Mouse (Mus musculus) forebrain, embryonic 16.5 days (tissue): ENCODE measurements around the gene Pnrc2. TPM values are rescaled to one million over a fixed set of nuclear protein-coding genes. Genes with fewer than 3 reads are reported as not detected.

Source experiments
- ATAC-seq: fragments of 200-750 bp; cut with Nextera tagmentation; 2 replicates; pipeline ENCODE4 v1.8.0; 2017; ENCODE audit warnings: mild to moderate bottlenecking, moderate library complexity
- H3K27ac ChIP-seq: fragments of 300-500 bp; sonication (generic); 2 replicates; pipeline ENCODE4 v1.5.1; 2014; ENCODE audit warnings: low read length, control low read depth
- H3K27me3 ChIP-seq: fragments of 300-500 bp; sonication (generic); replicated peaks from 2 replicates; pipeline ENCODE4 v1.6.1; 2014; ENCODE audit warnings: low read length; ENCODE audit not compliant: control insufficient read depth, insufficient read depth
- H3K36me3 ChIP-seq: fragments of 300-500 bp; sonication (generic); 2 replicates; pipeline ENCODE4 v1.6.1; 2014; ENCODE audit not compliant: control insufficient read depth, insufficient read depth
- H3K4me1 ChIP-seq: fragments of 300-500 bp; sonication (generic); replicated peaks from 2 replicates; pipeline ENCODE4 v1.6.1; 2014; ENCODE audit warnings: low read length; ENCODE audit not compliant: control insufficient read depth, insufficient read depth
- H3K4me2 ChIP-seq: fragments of 300-500 bp; sonication (generic); 2 replicates; pipeline ENCODE4 v1.6.1; 2014; ENCODE audit warnings: mild to moderate bottlenecking, low read length, control low read depth
- H3K4me3 ChIP-seq: fragments of 300-500 bp; sonication (generic); replicated peaks from 2 replicates; pipeline ENCODE4 v1.5.1; 2014; ENCODE audit warnings: mild to moderate bottlenecking, low read length, control low read depth
- H3K9ac ChIP-seq: fragments of 300-500 bp; sonication (generic); replicated peaks from 2 replicates; pipeline ENCODE4 v1.6.1; 2014; ENCODE audit warnings: low read depth, low read length, control low read depth
- H3K9me3 ChIP-seq: fragments of 300-500 bp; sonication (generic); 2 replicates; pipeline ENCODE4 v1.6.1; 2016; ENCODE audit warnings: low read length; ENCODE audit not compliant: control insufficient read depth
- WGBS: fragments of 180-500 bp; shearing (Covaris S2); extraction: QIAGEN DNeasy Blood & Tissue Kit; methylation state at CpG from one replicate; pipeline ENCODE4 v1.1.7; 2014; 5-methylcytosine and 5-hydroxymethylcytosine counted together
- polyA plus RNA-seq: library from polyadenylated mRNA; unstranded; fragments of >200 nt; fragmentation: Nextera tagmentation; extraction: Ambion mirVana; gene quantifications from 2 replicates; pipeline ENCODE4 v1.2.1, GENCODE M21; 2015

The Pnrc2 gene
- polyA plus RNA-seq, 1 experiment from 2014 or later, result 120 TPM

GRCm38 (mm10) chr4:135856223-135857091, 17.2 kb downstream of the Pnrc2 start:
- H3K9me3 ChIP-seq, result no peaks in the 10 kb centered on the region
- H3K9ac ChIP-seq, result peak overlapping the region; percentile 90
- H3K4me3 ChIP-seq, result peak overlapping the region; percentile 97
- under 1% methylated on average over 76 of the region's 91 CpGs for WGBS
- H3K36me3 ChIP-seq, result no peaks in the 10 kb centered on the region
- peak overlapping the region; percentile 99 for H3K27ac ChIP-seq
- H3K4me2 ChIP-seq, result peak overlapping the region; percentile 56
- peak; percentile 70 for ATAC-seq
- H3K4me1 ChIP-seq, result peaks cover 34% of the 10 kb centered on the region
- H3K27me3 ChIP-seq, result no peaks in the 10 kb centered on the region

DNA sequence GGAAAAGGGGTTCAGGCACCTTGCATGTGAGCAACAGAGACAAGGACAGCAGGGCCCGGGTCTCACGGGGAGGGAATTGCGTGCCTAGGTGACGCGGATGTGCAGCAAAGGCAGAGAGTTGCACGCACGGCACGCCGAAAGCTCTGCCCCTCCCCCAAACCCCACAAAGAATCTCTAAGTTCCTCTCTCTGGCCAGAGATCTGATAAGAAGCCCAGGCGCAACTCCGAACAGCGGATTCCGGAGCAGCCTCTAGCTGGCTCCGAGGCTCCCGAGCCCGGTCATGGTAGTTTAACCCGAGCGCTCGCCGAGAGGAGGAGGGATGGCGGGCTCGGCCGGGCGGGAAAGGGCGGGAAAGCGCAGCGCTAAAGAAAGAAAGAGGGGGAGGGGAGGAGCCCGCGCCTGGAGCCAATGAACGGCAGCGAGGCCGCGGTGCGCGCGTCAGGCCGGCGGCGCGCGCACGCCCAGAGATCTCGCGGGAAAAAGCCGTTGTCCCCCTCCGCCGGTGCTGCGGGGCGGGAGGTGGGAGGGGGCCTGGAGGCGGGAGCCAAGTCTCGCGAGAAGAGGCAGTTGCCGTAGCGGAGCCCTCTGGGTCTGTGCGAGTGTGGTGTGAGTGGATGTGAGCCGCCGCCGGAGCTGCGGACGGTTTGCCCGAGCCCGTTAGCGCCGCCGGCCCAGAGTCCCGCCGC, 18.0 kb downstream of the Pnrc2 start, which contains the start of gene Srsf10:
TSS of gene Srsf10 (plus strand) at position 212 of the 687 bp plus-strand sequence.
- Histone ChIP-seq H3K4me2 (peak within 1 kb of the TSS; percentile 86), H3K9me3 (no peaks in the 10 kb centered on the region), H3K36me3 (no peaks in the 10 kb centered on the region), H3K27me3 (no peaks in the 10 kb centered on the region), H3K4me1 (peaks cover 39% of the 10 kb centered on the region), H3K27ac (peak within 1 kb of the TSS; percentile 99), H3K4me3 (peak within 1 kb of the TSS; percentile 97), H3K9ac (peak within 1 kb of the TSS; percentile 95)
- ATAC-seq, result peak; percentile 96
- under 1% methylated on average over 57 of the region's 67 CpGs for WGBS

- Histone ChIP-seq H3K4me1 (peaks cover 45% of the 10 kb centered on the region), H3K4me2 (peak overlapping the region; percentile 86), H3K36me3 (no peaks in the 10 kb centered on the region), H3K9me3 (no peaks in the 10 kb centered on the region), H3K27ac (peak overlapping the region; percentile 99), H3K27me3 (no peaks in the 10 kb centered on the region), H3K4me3 (peak overlapping the region; percentile 97), H3K9ac (peak overlapping the region; percentile 95)
- ATAC-seq, result peak; percentile 13; the same call in 1 of the 2 replicates
- WGBS, result 7% methylated on average over 6 of the region's 6 CpGs
These were observed 18.6 kb downstream of the Pnrc2 start for GRCm38 (mm10) chr4:135855080-135855479.

GRCm38 (mm10) chr4:135854630-135855029, 19.0 kb downstream of the Pnrc2 start:
- no peaks in the 10 kb centered on the region for H3K27me3 ChIP-seq
- ATAC-seq, result no peak
- H3K4me3 ChIP-seq, result no peak overlapping the region
- no peaks in the 10 kb centered on the region for H3K36me3 ChIP-seq
- H3K4me2 ChIP-seq, result peak overlapping the region; percentile 86; the same call in 1 of the 2 replicates
- H3K9me3 ChIP-seq, result no peaks in the 10 kb centered on the region
- peak overlapping the region; percentile 95 for H3K9ac ChIP-seq
- H3K4me1 ChIP-seq, result peaks cover 43% of the 10 kb centered on the region
- peak overlapping the region; percentile 99 for H3K27ac ChIP-seq
- 63% methylated on average over 11 of the region's 11 CpGs for WGBS

- ATAC-seq, result no peak
- H3K9ac ChIP-seq, result no peak overlapping the region
- no peaks in the 10 kb centered on the region for H3K27me3 ChIP-seq
- no peak overlapping the region for H3K4me2 ChIP-seq
- H3K4me1 ChIP-seq, result peaks cover 39% of the 10 kb centered on the region
- 75% methylated on average over 14 of the region's 14 CpGs for WGBS
- no peak overlapping the region for H3K4me3 ChIP-seq
- H3K9me3 ChIP-seq, result no peaks in the 10 kb centered on the region
- H3K27ac ChIP-seq, result peak overlapping the region; percentile 99
- H3K36me3 ChIP-seq, result no peaks in the 10 kb centered on the region
These were observed 19.6 kb downstream of the Pnrc2 start for GRCm38 (mm10) chr4:135853987-135854546.

DNA sequence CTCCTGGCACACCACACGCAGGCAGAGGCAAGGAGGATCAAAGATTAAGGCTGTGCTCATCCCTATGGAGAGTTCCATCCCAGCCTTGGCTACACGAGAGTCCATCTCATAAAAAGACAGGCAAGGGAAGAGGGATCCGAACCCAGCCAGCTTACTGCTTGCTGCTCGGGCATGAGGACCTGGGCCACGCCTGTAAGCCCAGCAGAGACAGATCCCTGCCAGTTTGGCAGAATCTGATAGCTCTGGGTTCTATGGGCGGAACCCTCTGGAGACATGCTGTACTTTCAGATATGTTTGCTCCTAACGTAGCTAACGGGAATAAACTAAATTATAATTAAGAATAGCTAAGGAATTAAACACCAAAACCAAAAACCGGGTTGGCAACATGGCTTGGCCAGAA, 21.7 kb downstream of the Pnrc2 start:
- H3K9ac ChIP-seq, result no peak overlapping the region

GRCm38 (mm10) chr4:135850411-135851095, 23.1 kb downstream of the Pnrc2 start:
- Histone ChIP-seq H3K27me3 (no peaks in the 10 kb centered on the region), H3K4me3 (0 out of 2 replicates have a peak overlapping the region, but pooled peaks have one; percentile 0), H3K9ac (peak overlapping the region; percentile 54), H3K36me3 (no peaks in the 10 kb centered on the region), H3K9me3 (no peaks in the 10 kb centered on the region), H3K27ac (peak overlapping the region; percentile 84), H3K4me2 (peak overlapping the region; percentile 20), H3K4me1 (peaks cover 28% of the 10 kb centered on the region)
- 23% methylated on average over 13 of the region's 13 CpGs for WGBS
- peak; percentile 61 for ATAC-seq

More for the DNA sequence above, 21.7 kb downstream of the Pnrc2 start:
- WGBS, result 79% methylated on average over 9 of the region's 9 CpGs
- Histone ChIP-seq H3K9me3 (no peaks in the 10 kb centered on the region), H3K4me2 (no peak overlapping the region), H3K4me3 (no peak overlapping the region), H3K36me3 (no peaks in the 10 kb centered on the region), H3K27me3 (no peaks in the 10 kb centered on the region), H3K27ac (peak overlapping the region; percentile 41; the same call in 1 of the 2 replicates), H3K4me1 (peaks cover 28% of the 10 kb centered on the region)
- no peak for ATAC-seq

- no peak overlapping the region for H3K27ac ChIP-seq
- ATAC-seq, result no peak
- no peaks in the 10 kb centered on the region for H3K36me3 ChIP-seq
- H3K9ac ChIP-seq, result no peak overlapping the region
- H3K4me2 ChIP-seq, result no peak overlapping the region
- H3K27me3 ChIP-seq, result no peaks in the 10 kb centered on the region
- peaks cover 17% of the 10 kb centered on the region for H3K4me1 ChIP-seq
- H3K4me3 ChIP-seq, result no peak overlapping the region
- H3K9me3 ChIP-seq, result no peaks in the 10 kb centered on the region
- WGBS, result 61% methylated on average over 5 of the region's 5 CpGs
These were observed 26.1 kb downstream of the Pnrc2 start for GRCm38 (mm10) chr4:135847581-135847980.
